Mouse (Mus musculus) CH12.LX (cell line): ENCODE measurements at regions not wholly inside any gene's neighbourhood (a gene's known extent, or its start where the extent isn't known, plus 50 kb on each side); places are given as distances from the start of the nearest gene placed in this dataset.

ENCODE experiments used
- DNase-seq: peaks from one replicate; pipeline ENCODE4 v3.0.0-alpha.2; 2013; ENCODE audit errors: extremely low read depth
- H3K27ac ChIP-seq: 2 replicates; pipeline ENCODE4 v1.5.1; 2012; ENCODE audit warnings: low read depth, mild to moderate bottlenecking, control low read depth, moderate library complexity; ENCODE audit not compliant: insufficient read depth
- H3K27me3 ChIP-seq: replicated peaks from 2 replicates; pipeline ENCODE3; 2012; ENCODE audit warnings: inconsistent platforms
- H3K36me3 ChIP-seq, 2 experiments: replicated peaks in 1 of 2; 2 replicates each; pipeline versions ENCODE3 to v1.6.1; 2012; ENCODE audit warnings: inconsistent platforms in 1 of 2, low read length in 1 of 2, mild to moderate bottlenecking in 1 of 2, mixed read lengths in 1 of 2, moderate library complexity in 1 of 2; ENCODE audit not compliant: control insufficient read depth in 1 of 2, insufficient read depth in 1 of 2
- H3K4me1 ChIP-seq, 2 experiments: 2 replicates each; pipeline ENCODE4 v1.6.1; 2012; ENCODE audit warnings: inconsistent platforms in 1 of 2, moderate library complexity in 1 of 2; ENCODE audit not compliant: insufficient read depth in 2 of 2, control insufficient read depth in 1 of 2
- H3K4me2 ChIP-seq: 2 replicates; pipeline ENCODE4 v1.6.1; 2012; ENCODE audit warnings: low read depth, mild to moderate bottlenecking, control low read depth; ENCODE audit not compliant: poor library complexity, insufficient read depth, severe bottlenecking
- H3K4me3 ChIP-seq, 3 experiments: fragments of 150-350 bp in 1 of 3; sonication (generic) in 1 of 3; replicated peaks in 1 of 3; 2 replicates each; pipeline versions ENCODE3 to v1.5.1; 2011 to 2012; ENCODE audit warnings: low read depth in 2 of 3, low read length in 2 of 3, mild to moderate bottlenecking in 2 of 3, moderate library complexity in 2 of 3, control low read depth in 1 of 3, improper control_type of control experiment in 1 of 3, inconsistent platforms in 1 of 3, mixed read lengths in 1 of 3; ENCODE audit not compliant: poor library complexity in 1 of 3
- H3K79me2 ChIP-seq: replicated peaks from 2 replicates; pipeline ENCODE4 v1.6.1; 2012; ENCODE audit warnings: mild to moderate bottlenecking, moderate library complexity; ENCODE audit not compliant: control insufficient read depth, poor library complexity, insufficient read depth, severe bottlenecking; ENCODE audit errors: extremely low read depth
- H3K9ac ChIP-seq: 2 replicates; pipeline ENCODE4 v1.6.1; 2012; ENCODE audit warnings: low read depth, mild to moderate bottlenecking, control low read depth, moderate library complexity; ENCODE audit not compliant: insufficient read depth
- H3K9me3 ChIP-seq: replicated peaks from 2 replicates; pipeline ENCODE3; 2012; ENCODE audit warnings: low read length, inconsistent platforms, mixed read lengths
- HCFC1 ChIP-seq: IDR thresholded peaks from 2 replicates; pipeline ENCODE4 v1.6.1; 2012; ENCODE audit warnings: low read depth, mild to moderate bottlenecking, inconsistent platforms, low read length, improper control_type of control experiment
- IRF4 ChIP-seq: IDR thresholded peaks from 2 replicates; pipeline ENCODE4 v1.6.1; 2014; ENCODE audit warnings: low read depth, mild to moderate bottlenecking, inconsistent platforms, low read length, improper control_type of control experiment
- JUND ChIP-seq: conservative IDR thresholded peaks from 2 replicates; pipeline ENCODE4 v1.6.1; 2011; ENCODE audit warnings: low read depth, low read length, improper control_type of control experiment
- KAT2A ChIP-seq: IDR thresholded peaks from 2 replicates; pipeline ENCODE4 v1.6.1; 2012; ENCODE audit warnings: low read length, improper control_type of control experiment, inconsistent platforms; ENCODE audit not compliant: insufficient replicate concordance
- MAZ ChIP-seq: IDR thresholded peaks from 2 replicates; pipeline ENCODE4 v1.6.1; 2012; ENCODE audit warnings: low read depth, mild to moderate bottlenecking, inconsistent platforms, low read length, improper control_type of control experiment, moderate library complexity
- MXI1 ChIP-seq: IDR thresholded peaks from 2 replicates; pipeline ENCODE4 v1.6.1; 2011; ENCODE audit warnings: mild to moderate bottlenecking, low read depth, low read length, improper control_type of control experiment
- PAX5 ChIP-seq: IDR thresholded peaks from 2 replicates; pipeline ENCODE4 v1.6.1; 2012; ENCODE audit warnings: low read length, inconsistent platforms, mixed read lengths
- RCOR1 ChIP-seq: conservative IDR thresholded peaks from 2 replicates; pipeline ENCODE4 v1.6.1; 2012; ENCODE audit warnings: low read depth, mild to moderate bottlenecking, inconsistent platforms, low read length, improper control_type of control experiment
- TBP ChIP-seq: conservative IDR thresholded peaks from 2 replicates; pipeline ENCODE4 v1.6.1; 2011; ENCODE audit warnings: low read depth, low read length, improper control_type of control experiment
- TCF12 ChIP-seq: IDR thresholded peaks from 2 replicates; pipeline ENCODE4 v1.6.1; 2014; ENCODE audit warnings: low read depth, mild to moderate bottlenecking, inconsistent platforms, low read length, improper control_type of control experiment
- USF1 ChIP-seq: IDR thresholded peaks from 2 replicates; pipeline ENCODE4 v1.6.1; 2014; ENCODE audit warnings: low read depth, mild to moderate bottlenecking, inconsistent platforms, low read length, improper control_type of control experiment
- ZC3H11A ChIP-seq: IDR thresholded peaks from 2 replicates; pipeline ENCODE4 v1.6.1; 2012; ENCODE audit warnings: low read depth, mild to moderate bottlenecking, inconsistent platforms, low read length, improper control_type of control experiment
- ZKSCAN1 ChIP-seq: IDR thresholded peaks from 2 replicates; pipeline ENCODE4 v1.6.1; 2012; ENCODE audit warnings: low read depth, inconsistent platforms, low read length, improper control_type of control experiment, borderline replicate concordance
- dilution Hi-C: fragments of 300-500 bp; cut with MboI; formaldehyde crosslinking; loops from 2 replicates; pipeline ENCODE4 v1.14.3; 2020; ENCODE audit warnings: low sequenced_read_pairs; ENCODE audit not compliant: extremely low pct_unique_long_range_greater_than_20kb, extremely low pct_ligation_motif_present
- in situ Hi-C: fragments of 300-500 bp; cut with MboI; formaldehyde crosslinking; loops from 3 replicates; pipeline ENCODE4 v1.14.3; 2019; ENCODE audit warnings: low sequenced_read_pairs, low pct_ligation_motif_present, low pct_unique_long_range_greater_than_20kb, mixed read lengths

- in situ Hi-C loops (no loop called here), dilution Hi-C loops (no loop called here)
- TF ChIP-seq MXI1: no peak
- TF ChIP-seq HCFC1: no peak
- no peak for TF ChIP-seq IRF4
- TF ChIP-seq TBP: no peak
- TF ChIP-seq PAX5: no peak
- TF ChIP-seq RCOR1: no peak
- no peak for TF ChIP-seq ZC3H11A
- Histone ChIP-seq H3K27me3 (no peaks in the 10 kb centered on the region), H3K4me1 (no peaks in the 10 kb centered on the region), H3K4me2 (no peak overlapping the region), H3K9me3 (peaks cover 74% of the 10 kb centered on the region), H3K27ac (no peak overlapping the region), H3K4me3 (no peak overlapping the region), H3K79me2 (no peaks in the 10 kb centered on the region), H3K9ac (no peak overlapping the region), H3K36me3 (no peaks in the 10 kb centered on the region)
- no peak for DNase-seq
These were observed 153.7 kb upstream of the Nrip1 start for GRCm38 (mm10) chr16:76527106-76527949.

GRCm38 (mm10) chr16:76525563-76525962 is 151.9 kb upstream of the Nrip1 start:
- Histone ChIP-seq H3K79me2 (no peaks in the 10 kb centered on the region), H3K4me1 (no peaks in the 10 kb centered on the region)
- in situ Hi-C loops: no loop called here
- TF ChIP-seq MXI1 (no peak), IRF4 (no peak), ZKSCAN1 (no peak), TCF12 (no peak), MAZ (no peak), KAT2A (no peak), RCOR1 (no peak), USF1 (no peak), JUND (no peak)
- TF ChIP-seq, all 38 proteins: peak for 0
- Histone ChIP-seq H3K9ac (no peak overlapping the region), H3K9me3 (peaks cover 71% of the 10 kb centered on the region), H3K27ac (no peak overlapping the region), H3K36me3 (no peaks in the 10 kb centered on the region), H3K4me3 (no peak overlapping the region), H3K4me2 (no peak overlapping the region), H3K27me3 (no peaks in the 10 kb centered on the region)
- DNase-seq: no peak
- dilution Hi-C loops: no loop called here
